Comparison of ENCODE assay signal across 12 mouse cellular contexts in genomic region chr2:90526971-90527370, GRCm38 (mm10). TPM values are rescaled to one million over a fixed set of nuclear protein-coding genes. Genes with fewer than 3 reads are reported as not detected.
DNase-seq lines count a peak whose midpoint lies in the region; ATAC-seq and TF ChIP-seq lines count a peak whose summit lies in the region.
"Had no signal": no experiment of that assay in that cellular context is flagged by ENCODE, and none has a peak within 500 bp of the region (broad histone marks: within the 10 kb centered on the region; RNA-seq: fewer than 3 reads in every experiment).

No protein-coding gene starts in this region.

- H3K36me3 ChIP-seq in kidney, embryonic 16.5 days (ENCODE audit: insufficient read depth, low read length) = no peaks in the 10 kb centered on the region
- no peaks in the 10 kb centered on the region for H3K36me3 ChIP-seq in embryonic facial prominence, embryonic 14.5 days (ENCODE audit: control insufficient read depth, insufficient read depth, low read length)
- H3K36me3 ChIP-seq in hindbrain, embryonic 12.5 days = no peaks in the 10 kb centered on the region
- H3K36me3 ChIP-seq in midbrain, postnatal 0 days (ENCODE audit: insufficient read depth, low read length) = no peaks in the 10 kb centered on the region

- no peaks in the 10 kb centered on the region for H3K9me3 ChIP-seq in kidney, embryonic 16.5 days (ENCODE audit: low read length)
- no peaks in the 10 kb centered on the region for H3K9me3 ChIP-seq in embryonic facial prominence, embryonic 14.5 days (ENCODE audit: control insufficient read depth, low read length)
- H3K9me3 ChIP-seq in hindbrain, embryonic 12.5 days (replicated peaks) = no peaks in the 10 kb centered on the region
- H3K9me3 ChIP-seq in midbrain, postnatal 0 days (ENCODE audit: low read length) = no peaks in the 10 kb centered on the region

- H3K27ac ChIP-seq in kidney, embryonic 16.5 days (ENCODE audit: low read length) = peak overlapping the region; percentile 25
- peak overlapping the region; percentile 80 for H3K27ac ChIP-seq in embryonic facial prominence, embryonic 14.5 days (replicated peaks; ENCODE audit: low read depth, low read length)
- peak overlapping the region; percentile 74 for H3K27ac ChIP-seq in hindbrain, embryonic 12.5 days
- H3K27ac ChIP-seq in midbrain, postnatal 0 days (ENCODE audit: low read depth, low read length) = peak overlapping the region; percentile 65

- H3K9ac ChIP-seq in kidney, embryonic 16.5 days (replicated peaks; ENCODE audit: low read length) = no peak overlapping the region
- H3K9ac ChIP-seq in embryonic facial prominence, embryonic 14.5 days (ENCODE audit: low read depth, low read length) = no peak overlapping the region
- no peak overlapping the region for H3K9ac ChIP-seq in hindbrain, embryonic 12.5 days
- H3K9ac ChIP-seq in midbrain, postnatal 0 days (replicated peaks; ENCODE audit: low read length, poor library complexity, severe bottlenecking) = 0 out of 2 replicates have a peak overlapping the region, but pooled peaks have one; percentile 8

- no peak for ATAC-seq in kidney, embryonic 16.5 days (ENCODE audit: low FRiP score, low TSS enrichment)
- ATAC-seq in embryonic facial prominence, embryonic 14.5 days (ENCODE audit: low read depth) = no peak
- ATAC-seq in hindbrain, embryonic 12.5 days (ENCODE audit: low FRiP score) = 0 out of 2 replicates have a peak, but pooled peaks have one; percentile 43
- ATAC-seq in midbrain, postnatal 0 days (ENCODE audit: low FRiP score) = 0 out of 2 replicates have a peak, but pooled peaks have one; percentile 38
- ATAC-seq in granulocyte monocyte progenitor cell, adult 5-6 weeks (replicated peaks; ENCODE audit: poor library complexity, severe bottlenecking) = no peak
- ATAC-seq: activated CD4-positive, CD25-positive, alpha-beta regulatory T cell, adult 4 months had no signal

- H3K4me2 ChIP-seq in kidney, embryonic 16.5 days (replicated peaks; ENCODE audit: low read depth, low read length) = no peak overlapping the region
- peak overlapping the region; percentile 27 for H3K4me2 ChIP-seq in embryonic facial prominence, embryonic 14.5 days (ENCODE audit: low read depth, low read length)
- H3K4me2 ChIP-seq in hindbrain, embryonic 12.5 days (replicated peaks) = peak overlapping the region; percentile 19; the same call in 1 of the 2 replicates
- H3K4me2 ChIP-seq in midbrain, postnatal 0 days (ENCODE audit: low read depth, low read length, poor library complexity, severe bottlenecking) = peak overlapping the region; percentile 12; the same call in 1 of the 2 replicates

- TF ChIP-seq CTCF in midbrain, postnatal 0 days (IDR thresholded peaks at IDR 0.05) = no peak

- no peak overlapping the region for H3K4me3 ChIP-seq in kidney, embryonic 16.5 days (ENCODE audit: low read length)
- no peak overlapping the region for H3K4me3 ChIP-seq in embryonic facial prominence, embryonic 14.5 days (ENCODE audit: low read depth, low read length)
- no peak overlapping the region for H3K4me3 ChIP-seq in hindbrain, embryonic 12.5 days
- no peak overlapping the region for H3K4me3 ChIP-seq in midbrain, postnatal 0 days (ENCODE audit: low read depth, low read length)

- no peak for DNase-seq in kidney, adult 11 months
- no peak for DNase-seq in embryonic facial prominence, embryonic 14.5 days (ENCODE audit: low spot score)
- DNase-seq in midbrain, postnatal 0 days (ENCODE audit: low spot score) = no peak
- no peak for DNase-seq in cerebellum, adult 18-20 months
- DNase-seq in adrenal gland, adult (ENCODE audit: inconsistent age in 2 of 2, low spot score in 1 of 2) = no peak
- DNase-seq: cerebellum, adult 2 months; right cerebral cortex, postnatal 4 days; thymus, postnatal 36 days had no signal

- H3K4me1 ChIP-seq in kidney, embryonic 16.5 days (ENCODE audit: insufficient read depth, low read length) = peaks cover 36% of the 10 kb centered on the region
- H3K4me1 ChIP-seq in embryonic facial prominence, embryonic 14.5 days (ENCODE audit: control insufficient read depth, insufficient read depth, low read length) = peaks cover 14% of the 10 kb centered on the region
- H3K4me1 ChIP-seq in hindbrain, embryonic 12.5 days = peaks cover 11% of the 10 kb centered on the region; the same call in 1 of the 2 replicates
- H3K4me1 ChIP-seq in midbrain, postnatal 0 days (ENCODE audit: insufficient read depth, low read length) = peaks cover 4% of the 10 kb centered on the region; the same call in 1 of the 2 replicates

- no peaks in the 10 kb centered on the region for H3K27me3 ChIP-seq in kidney, embryonic 16.5 days (ENCODE audit: insufficient read depth, low read length)
- H3K27me3 ChIP-seq in embryonic facial prominence, embryonic 14.5 days (replicated peaks; ENCODE audit: control insufficient read depth, insufficient read depth, low read length) = no peaks in the 10 kb centered on the region
- no peaks in the 10 kb centered on the region for H3K27me3 ChIP-seq in hindbrain, embryonic 12.5 days
- no peaks in the 10 kb centered on the region for H3K27me3 ChIP-seq in midbrain, postnatal 0 days (ENCODE audit: insufficient read depth, low read length)

- 50% methylated on average over 6 of the region's 6 CpGs for WGBS in kidney, embryonic 16.5 days
- WGBS in embryonic facial prominence, embryonic 14.5 days = 33% methylated on average over 6 of the region's 6 CpGs
- WGBS in hindbrain, embryonic 12.5 days = 33% methylated on average over 6 of the region's 6 CpGs
- 22% methylated on average over 6 of the region's 6 CpGs for WGBS in midbrain, postnatal 0 days

RNA-seq across cellular contexts. Expression of gene Ptprj, which starts 53.5 kb away (rescaled TPM):
- 7.0 and 7.4 TPM in 2 replicates for polyA plus RNA-seq in kidney, embryonic 16.5 days (2015; fragmentation: Nextera tagmentation; extraction: Ambion mirVana)
- polyA plus RNA-seq in embryonic facial prominence, embryonic 14.5 days (2014; fragmentation: Nextera tagmentation; extraction: Ambion mirVana) = 4.1 and 4.4 TPM in 2 replicates
- 3.5 TPM in 2 replicates for polyA plus RNA-seq in hindbrain, embryonic 12.5 days (2016; fragmentation: Nextera tagmentation; extraction: Ambion mirVana)
- total RNA-seq in midbrain, postnatal 0 days (2014; rRNA removed) = 36.6 and 39.7 TPM in 2 replicates
- polyA plus RNA-seq in midbrain, postnatal 0 days (2015; fragmentation: Nextera tagmentation; extraction: Ambion mirVana) = 3.7 and 4.3 TPM in 2 replicates
- 14.5 and 15.0 TPM in 2 replicates for total RNA-seq in granulocyte monocyte progenitor cell, adult 5-6 weeks (2014; fragmentation: Nextera tagmentation)
- total RNA-seq in granulocyte monocyte progenitor cell, adult 5-6 weeks (2017) = 13.3 and 15.9 TPM in 2 replicates

Comparison
In these comparisons a context has a peak if more than half of its experiments do, and no peak if none do; other contexts are left out.
1. ATAC-seq: peak in hindbrain, embryonic 12.5 days (single experiment) and midbrain, postnatal 0 days (single experiment); none in kidney, embryonic 16.5 days (single experiment), embryonic facial prominence, embryonic 14.5 days (single experiment) and granulocyte monocyte progenitor cell, adult 5-6 weeks (single experiment).
2. H3K27ac ChIP-seq: peak in every context shown above with its lines; median percentile 80 in embryonic facial prominence, embryonic 14.5 days; 74 in hindbrain, embryonic 12.5 days; 65 in midbrain, postnatal 0 days; 25 in kidney, embryonic 16.5 days.